Mouse (Mus musculus): ENCODE data around the gene Hsf4.

Gene Hsf4

DNA sequence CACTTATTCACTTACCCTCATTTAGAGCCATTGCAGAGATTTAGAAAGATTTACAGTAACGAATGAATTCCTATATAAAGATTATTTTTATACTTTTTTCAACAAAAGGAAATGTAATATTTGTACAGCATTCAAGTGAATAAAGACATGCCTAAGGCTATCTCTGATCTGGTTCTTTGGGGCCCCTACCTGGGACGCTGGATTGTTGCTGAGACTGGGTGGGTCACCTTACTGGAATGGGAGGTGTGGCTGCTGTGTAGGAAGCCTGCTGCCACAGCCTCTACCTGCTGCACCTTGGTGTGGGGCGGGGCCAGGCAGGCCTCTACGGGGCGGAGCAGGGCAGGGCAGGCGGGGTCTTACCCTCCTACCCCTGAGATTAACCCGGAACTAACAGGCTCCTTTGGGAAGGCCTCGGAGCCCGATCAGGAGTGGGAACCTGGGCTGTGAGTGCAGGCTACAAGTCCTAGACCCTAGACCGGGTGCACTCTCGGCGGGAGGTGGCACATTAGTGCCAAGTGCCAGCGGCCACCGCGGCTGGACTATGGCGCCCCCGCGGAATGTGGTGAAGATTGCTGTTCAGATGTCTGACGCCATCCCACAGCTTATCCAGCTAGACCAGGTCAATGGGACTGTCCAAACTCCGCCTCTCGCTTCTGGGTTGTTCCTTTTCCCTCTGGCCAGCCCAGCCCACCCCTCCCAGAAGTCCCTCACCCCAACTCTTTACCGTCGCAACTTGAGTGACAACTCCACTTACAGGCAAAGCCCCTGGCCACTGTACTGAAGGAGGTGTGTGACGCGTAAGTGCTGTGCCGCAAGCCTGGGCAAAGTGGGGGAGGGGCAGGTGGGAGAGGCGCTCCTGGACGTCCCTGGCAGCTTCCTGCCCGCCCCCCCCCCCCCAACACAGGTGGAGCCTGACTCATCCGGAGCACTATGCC, 35.9 kb downstream of the Hsf4 start, which contains the start of gene Elmo3:
Elmo3 (plus strand) TSS at position 391 of the 935 bp plus-strand sequence.
- DNase-seq: peak; percentile 81

DNA sequence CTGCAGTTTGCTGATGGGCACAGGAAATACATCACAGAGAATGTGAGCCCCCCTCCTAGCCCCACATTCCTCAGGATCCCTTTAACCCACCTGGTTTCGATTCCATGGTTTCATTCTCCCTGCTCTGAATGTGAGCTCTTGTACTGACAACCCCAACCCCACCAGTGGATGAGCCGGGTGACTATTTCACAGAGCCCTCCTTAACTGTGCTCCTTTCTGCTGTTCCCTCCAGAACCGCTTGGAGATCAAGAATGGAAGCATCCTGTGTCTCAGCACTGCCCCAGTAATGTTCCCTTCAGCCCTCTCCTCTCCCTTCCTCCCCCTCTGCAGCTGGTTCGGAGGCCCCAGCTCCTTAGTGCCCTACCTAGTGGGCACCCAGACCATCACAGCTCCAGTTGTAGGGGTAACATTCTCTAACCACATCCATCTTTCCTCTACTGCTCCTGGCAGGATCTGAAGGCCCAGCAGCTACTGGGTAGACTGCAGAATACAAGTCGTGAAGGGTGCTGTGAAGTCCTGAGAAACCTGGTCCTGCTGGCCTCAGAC, 36.6 kb downstream of the Hsf4 start:
- no peak for DNase-seq

DNA sequence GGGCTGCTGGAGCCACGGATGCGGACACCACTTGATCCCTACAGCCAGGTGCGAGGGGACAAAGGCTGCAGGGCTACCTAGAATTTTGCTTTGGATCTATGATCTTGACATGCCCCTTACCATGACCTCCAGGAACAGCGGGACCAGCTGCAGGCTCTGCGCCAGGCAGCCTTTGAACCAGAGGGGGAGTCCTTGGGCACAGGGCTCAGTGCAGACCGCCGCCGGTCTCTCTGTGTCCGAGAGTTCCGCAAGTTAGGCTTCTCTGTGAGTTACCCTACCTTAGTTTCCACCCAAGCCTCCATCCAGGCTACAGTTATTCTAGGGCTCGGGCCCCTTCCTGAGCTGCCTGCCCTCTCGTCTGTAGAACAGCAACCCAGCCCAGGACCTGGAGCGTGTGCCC, 38.1 kb downstream of the Hsf4 start:
- DNase-seq: no peak

DNA sequence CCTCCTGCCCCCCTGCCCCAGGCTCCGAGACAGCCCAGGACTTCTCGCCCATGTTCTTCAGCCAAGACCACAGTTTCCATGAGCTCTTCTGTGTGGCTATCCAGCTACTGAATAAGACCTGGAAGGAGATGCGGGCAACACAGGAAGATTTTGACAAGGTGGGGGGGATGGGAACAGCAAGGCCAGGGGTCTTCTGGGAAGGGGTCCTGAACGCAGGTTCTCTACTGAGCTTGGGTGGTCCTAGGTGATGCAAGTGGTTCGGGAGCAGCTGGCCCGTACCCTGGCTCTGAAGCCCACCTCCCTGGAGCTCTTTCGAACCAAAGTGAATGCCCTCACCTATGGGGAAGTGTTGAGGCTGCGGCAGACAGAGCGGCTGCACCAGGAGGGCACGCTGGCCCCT, 38.8 kb downstream of the Hsf4 start:
- DNase-seq: no peak

DNA sequence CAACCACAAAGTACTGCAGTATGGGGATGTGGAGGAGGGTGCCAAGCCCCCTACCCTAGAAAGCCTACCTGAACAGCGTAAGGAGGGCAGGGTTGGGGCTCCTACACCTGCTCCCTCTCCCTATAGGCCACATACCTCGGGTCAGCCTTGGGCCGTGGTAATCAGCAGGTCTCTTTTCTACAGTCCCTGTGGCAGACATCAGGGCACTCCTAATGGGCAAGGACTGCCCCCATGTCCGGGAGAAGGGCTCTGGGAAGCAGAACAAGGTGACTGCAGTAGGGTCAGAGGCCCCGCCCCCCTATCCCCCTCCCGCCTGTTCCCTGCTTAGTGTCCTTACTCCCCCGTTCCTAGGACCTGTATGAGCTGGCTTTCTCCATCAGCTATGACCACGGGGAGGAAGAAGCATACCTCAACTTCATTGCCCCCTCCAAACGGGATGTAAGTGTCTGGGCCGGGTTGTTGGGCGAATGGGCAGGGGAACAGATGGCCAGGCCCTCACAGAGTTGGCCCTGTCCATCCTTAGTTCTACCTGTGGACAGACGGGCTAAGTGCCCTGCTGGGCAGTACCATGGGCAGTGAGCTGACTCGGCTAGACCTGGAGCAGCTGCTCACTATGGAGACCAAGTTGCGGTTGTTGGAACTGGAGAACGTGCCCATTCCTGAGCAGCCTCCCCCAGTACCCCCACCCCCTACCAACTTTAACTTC, 39.7 kb downstream of the Hsf4 start:
- no peak for DNase-seq

DNA sequence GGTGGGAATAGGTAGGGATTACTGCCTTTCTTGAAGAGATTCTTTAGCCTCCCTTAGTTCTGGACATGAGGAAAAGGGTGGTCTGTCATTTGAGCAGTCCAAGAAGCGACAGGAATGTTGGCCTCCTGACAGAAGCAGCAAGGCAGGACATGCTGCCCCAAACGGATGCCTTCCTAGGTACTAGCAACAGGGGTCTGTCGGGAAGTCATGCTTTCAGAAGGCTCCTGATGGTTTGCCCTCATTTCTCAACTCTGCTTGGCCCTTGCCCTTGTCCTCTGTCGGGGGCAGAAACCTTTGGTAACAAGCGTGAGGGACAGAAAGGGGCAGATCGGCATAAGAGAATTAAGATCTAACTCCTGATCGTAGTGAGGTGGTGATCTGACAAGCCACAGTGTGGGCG, 40.5 kb downstream of the Hsf4 start:
- DNase-seq: no peak

DNA sequence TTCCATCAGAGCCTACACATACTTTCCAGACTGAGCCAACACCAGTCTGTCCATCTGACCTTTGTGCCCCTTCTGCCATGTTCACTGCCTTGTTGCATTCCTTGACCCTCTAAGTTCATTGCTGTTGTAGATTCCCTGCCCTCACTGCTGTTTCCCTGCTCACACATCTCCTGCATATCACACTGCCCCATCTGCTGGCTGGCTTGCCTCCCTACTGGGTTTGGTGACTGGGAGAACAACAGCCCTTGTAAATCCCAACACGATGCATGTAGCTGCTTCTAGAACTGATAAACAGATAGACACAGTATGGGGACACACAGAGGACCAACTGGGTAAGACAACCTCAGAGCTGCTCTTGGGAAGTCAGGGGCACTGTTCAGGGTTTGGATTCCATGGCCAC, 42.1 kb downstream of the Hsf4 start:
- DNase-seq: peak; percentile 59

DNA sequence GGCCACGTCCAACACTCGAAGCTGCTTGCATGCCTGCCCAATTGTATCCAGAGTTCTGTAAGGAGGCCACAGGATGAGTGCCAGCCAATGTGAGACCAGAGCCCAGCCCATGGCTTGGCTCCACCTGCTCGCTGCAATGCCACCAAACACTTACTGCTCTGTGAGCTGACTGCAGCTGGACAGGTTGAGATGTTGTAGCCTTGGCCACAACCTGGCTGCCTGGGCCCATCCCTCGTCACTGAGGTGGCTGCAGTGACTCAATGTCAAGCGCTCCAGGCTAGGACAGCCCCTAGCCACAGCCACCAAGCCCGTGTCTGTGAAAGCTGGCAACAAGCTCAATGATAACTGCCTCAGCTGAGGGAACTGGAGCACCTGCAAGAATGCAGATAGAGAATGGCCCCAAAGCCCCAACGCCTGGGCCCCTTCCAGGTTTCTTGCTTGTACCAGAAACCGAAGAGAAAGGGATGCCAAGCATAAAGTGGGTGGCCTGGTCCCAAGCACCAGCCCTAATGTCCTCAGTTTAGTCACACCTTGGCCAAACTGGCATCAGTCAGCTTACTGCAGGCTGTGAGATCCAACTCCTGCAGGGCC, 43.4 kb downstream of the Hsf4 start:
- peak; percentile 63 for DNase-seq

DNA sequence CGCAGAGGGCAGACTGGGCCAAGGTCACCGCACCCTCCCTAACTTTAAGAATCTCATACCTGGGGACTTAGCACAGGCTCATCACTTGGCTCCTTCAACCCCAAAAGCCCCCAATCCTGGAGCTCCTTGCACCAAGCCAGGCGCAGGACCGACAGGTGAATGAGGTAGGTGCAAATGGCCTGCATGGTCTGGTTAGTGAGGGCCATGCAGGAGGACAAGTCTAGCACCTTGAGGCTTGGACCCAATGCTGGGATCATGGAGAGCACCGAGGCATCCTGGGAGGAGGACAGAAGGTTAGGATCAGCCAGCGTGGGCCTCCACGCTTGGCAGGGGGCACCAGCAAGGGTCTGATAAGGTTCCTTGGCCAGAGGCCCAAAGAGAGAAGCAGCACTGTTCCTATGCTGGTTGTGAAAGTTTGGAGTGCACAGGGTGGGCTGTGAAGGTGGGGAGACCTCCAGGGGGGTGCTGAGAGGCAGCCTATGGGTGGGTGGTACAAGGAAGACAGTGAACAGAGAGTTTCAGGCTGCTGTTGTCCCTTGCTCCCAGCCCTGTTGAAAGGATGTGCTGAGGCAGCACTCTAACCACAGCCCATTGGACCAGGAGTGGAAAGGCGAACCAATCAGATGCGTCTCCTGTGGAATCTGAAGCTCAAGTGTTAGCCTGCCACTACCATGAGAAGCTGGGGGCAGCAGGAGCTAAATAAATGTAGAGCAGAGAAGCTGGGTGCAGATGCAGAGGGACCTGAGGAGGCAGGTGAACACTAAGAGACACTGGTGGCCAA, 44.2 kb downstream of the Hsf4 start:
- peak; percentile 49 for DNase-seq

DNA sequence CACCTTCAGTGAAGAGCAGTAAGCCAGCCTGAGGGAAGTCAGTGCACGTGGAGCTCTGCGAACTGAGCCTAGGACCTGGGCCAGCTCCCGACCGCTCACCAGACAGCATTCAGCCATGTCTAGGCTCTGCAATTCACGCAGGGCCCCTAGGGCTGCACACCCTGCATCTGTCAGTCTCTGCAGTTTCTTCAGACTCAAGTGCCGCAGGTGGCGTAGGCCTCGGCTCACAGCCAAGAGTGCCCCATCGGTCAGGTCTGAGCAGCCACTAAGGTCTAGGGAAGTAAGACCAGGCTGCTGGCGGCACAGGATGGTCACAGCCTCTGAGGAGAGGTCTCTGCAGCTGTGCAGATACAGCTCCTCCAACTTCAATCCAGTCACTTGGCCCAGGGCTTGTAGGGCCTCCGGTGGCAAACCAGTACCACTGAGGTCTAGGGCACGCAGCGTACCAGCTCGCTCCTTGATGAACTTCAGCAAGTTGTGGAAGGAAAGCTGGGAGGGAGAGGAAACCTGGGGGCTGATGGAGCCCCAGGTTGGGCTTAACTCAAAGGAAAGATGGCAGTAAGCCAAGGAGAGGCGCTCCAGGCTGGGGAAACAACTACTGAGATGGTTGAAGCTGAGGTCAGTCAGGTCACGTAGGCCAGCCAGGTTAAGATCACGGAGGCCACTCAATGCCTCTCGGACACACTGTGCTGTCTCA, 45.6 kb downstream of the Hsf4 start:
- DNase-seq: no peak

DNA sequence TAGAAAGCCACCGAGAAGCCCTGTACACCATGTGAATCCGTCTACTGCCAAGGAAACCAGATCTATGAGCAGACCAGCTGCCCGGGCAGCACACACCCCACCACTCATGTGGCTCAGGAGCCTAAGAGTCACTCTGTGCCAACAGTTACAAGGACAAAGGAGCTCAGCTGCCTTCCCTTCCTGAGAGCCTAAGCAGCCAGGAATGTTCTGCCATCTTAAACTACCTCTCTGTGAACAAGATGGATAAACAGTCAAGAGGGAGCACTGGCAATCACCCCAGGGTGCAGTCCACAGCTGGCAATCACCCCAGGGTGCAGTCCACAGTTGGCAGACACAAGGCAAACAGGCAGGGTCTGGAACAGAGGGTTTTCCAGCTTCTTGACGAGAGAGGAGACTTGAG, 48.3 kb downstream of the Hsf4 start:
- DNase-seq: no peak

DNA sequence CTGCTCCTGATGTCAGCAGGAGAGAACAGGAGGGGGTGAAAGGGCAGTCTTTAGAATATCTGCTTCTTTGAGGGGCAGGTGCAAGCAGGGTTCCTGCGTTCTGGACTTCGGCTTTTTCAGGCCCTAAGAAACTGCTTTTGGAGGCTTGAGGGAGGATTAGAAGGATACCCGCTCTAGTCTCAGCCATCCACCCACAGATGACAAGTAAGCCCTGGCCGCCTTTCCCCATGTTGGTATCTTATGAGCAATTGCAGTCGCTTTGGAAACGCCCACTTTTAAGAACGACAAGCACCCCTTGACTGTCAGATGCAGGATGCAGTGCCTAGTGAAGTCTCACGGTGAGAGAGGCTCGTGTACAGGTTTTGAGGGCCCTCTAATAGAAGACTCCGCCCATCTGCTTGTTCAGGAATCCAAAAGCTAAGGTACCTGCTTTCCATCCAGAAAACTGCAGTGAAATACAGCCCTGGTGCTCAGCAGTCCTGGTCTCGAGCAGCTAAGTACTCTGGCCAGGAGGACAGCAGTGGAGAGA, 49.1 kb downstream of the Hsf4 start:
- no peak for DNase-seq

DNA sequence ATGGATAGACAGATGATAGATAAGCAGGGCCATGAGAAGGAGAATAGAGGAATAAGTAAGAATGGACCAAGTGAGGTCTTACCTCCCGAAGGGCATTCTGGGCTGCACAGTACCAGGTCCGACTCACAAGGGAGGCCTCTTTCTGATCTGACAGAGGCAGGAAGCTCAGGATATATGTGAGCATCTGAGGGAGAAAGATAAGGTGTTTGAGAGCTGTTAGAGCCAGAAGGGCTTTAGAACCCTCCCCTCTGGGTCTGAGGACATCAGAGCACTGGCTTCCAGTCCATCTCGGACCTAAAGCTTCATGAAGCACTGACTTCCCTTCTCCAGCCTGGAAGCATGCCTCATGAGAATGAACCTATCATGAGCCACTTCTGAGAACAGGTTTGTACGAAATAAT, 53.6 kb downstream of the Hsf4 start:
- peak; percentile 82 for DNase-seq

Measured in liver (tissue).